Mouse (Mus musculus) stomach, embryonic 15.5 days (tissue): ENCODE measurements at regions not wholly inside any gene's neighbourhood (a gene's known extent, or its start where the extent isn't known, plus 50 kb on each side); places are given as distances from the start of the nearest gene placed in this dataset.

Source experiments
- ATAC-seq: fragments of 200-750 bp; cut with Nextera tagmentation; 2 replicates; pipeline ENCODE4 v1.8.0; 2017; ENCODE audit warnings: low read depth, moderate number of reproducible peaks, moderate TSS enrichment; ENCODE audit not compliant: insufficient read depth, low FRiP score
- H3K27ac ChIP-seq: fragments of 300-500 bp; sonication (generic); 2 replicates; pipeline ENCODE4 v1.5.1; 2015; ENCODE audit warnings: mild to moderate bottlenecking, inconsistent platforms
- H3K27me3 ChIP-seq: fragments of 300-500 bp; sonication (generic); replicated peaks from 2 replicates; pipeline ENCODE4 v1.6.1; 2015; ENCODE audit warnings: inconsistent platforms
- H3K36me3 ChIP-seq: fragments of 300-500 bp; sonication (generic); 2 replicates; pipeline ENCODE4 v1.6.1; 2015; ENCODE audit warnings: inconsistent platforms
- H3K4me1 ChIP-seq: fragments of 300-500 bp; sonication (generic); 2 replicates; pipeline ENCODE4 v1.6.1; 2015; ENCODE audit warnings: inconsistent platforms
- H3K4me2 ChIP-seq: fragments of 300-500 bp; sonication (generic); 2 replicates; pipeline ENCODE4 v1.6.1; 2015; ENCODE audit warnings: mild to moderate bottlenecking, inconsistent platforms
- H3K4me3 ChIP-seq: fragments of 300-500 bp; sonication (generic); replicated peaks from 2 replicates; pipeline ENCODE4 v1.5.1; 2015; ENCODE audit warnings: inconsistent platforms
- H3K9ac ChIP-seq: fragments of 300-500 bp; sonication (generic); 2 replicates; pipeline ENCODE4 v1.6.1; 2015; ENCODE audit warnings: inconsistent platforms
- H3K9me3 ChIP-seq: fragments of 300-500 bp; sonication (generic); 2 replicates; pipeline ENCODE4 v1.6.1; 2016; ENCODE audit warnings: inconsistent platforms
- WGBS: fragments of 180-500 bp; shearing (Covaris S2); methylation state at CpG from one replicate; pipeline ENCODE4 v1.1.7; 2015; 5-methylcytosine and 5-hydroxymethylcytosine counted together

GRCm38 (mm10) chr11:71527691-71528090 lies 222.0 kb upstream of the Wscd1 start:
- Histone ChIP-seq H3K9me3 (no peaks in the 10 kb centered on the region), H3K36me3 (no peaks in the 10 kb centered on the region), H3K27ac (no peak overlapping the region), H3K4me1 (no peaks in the 10 kb centered on the region), H3K9ac (no peak overlapping the region), H3K27me3 (no peaks in the 10 kb centered on the region), H3K4me2 (no peak overlapping the region), H3K4me3 (no peak overlapping the region)
- ATAC-seq = no peak
- WGBS = 70% methylated on average over 2 of the region's 2 CpGs

GRCm38 (mm10) chr11:71528588-71528987 lies 221.1 kb upstream of the Wscd1 start:
- H3K4me3 ChIP-seq = no peak overlapping the region
- no peaks in the 10 kb centered on the region for H3K36me3 ChIP-seq
- no peaks in the 10 kb centered on the region for H3K27me3 ChIP-seq
- no peak overlapping the region for H3K9ac ChIP-seq
- H3K27ac ChIP-seq = no peak overlapping the region
- no peaks in the 10 kb centered on the region for H3K4me1 ChIP-seq
- ATAC-seq = no peak
- no peak overlapping the region for H3K4me2 ChIP-seq
- H3K9me3 ChIP-seq = no peaks in the 10 kb centered on the region
- 69% methylated on average over 4 of the region's 4 CpGs for WGBS

DNA sequence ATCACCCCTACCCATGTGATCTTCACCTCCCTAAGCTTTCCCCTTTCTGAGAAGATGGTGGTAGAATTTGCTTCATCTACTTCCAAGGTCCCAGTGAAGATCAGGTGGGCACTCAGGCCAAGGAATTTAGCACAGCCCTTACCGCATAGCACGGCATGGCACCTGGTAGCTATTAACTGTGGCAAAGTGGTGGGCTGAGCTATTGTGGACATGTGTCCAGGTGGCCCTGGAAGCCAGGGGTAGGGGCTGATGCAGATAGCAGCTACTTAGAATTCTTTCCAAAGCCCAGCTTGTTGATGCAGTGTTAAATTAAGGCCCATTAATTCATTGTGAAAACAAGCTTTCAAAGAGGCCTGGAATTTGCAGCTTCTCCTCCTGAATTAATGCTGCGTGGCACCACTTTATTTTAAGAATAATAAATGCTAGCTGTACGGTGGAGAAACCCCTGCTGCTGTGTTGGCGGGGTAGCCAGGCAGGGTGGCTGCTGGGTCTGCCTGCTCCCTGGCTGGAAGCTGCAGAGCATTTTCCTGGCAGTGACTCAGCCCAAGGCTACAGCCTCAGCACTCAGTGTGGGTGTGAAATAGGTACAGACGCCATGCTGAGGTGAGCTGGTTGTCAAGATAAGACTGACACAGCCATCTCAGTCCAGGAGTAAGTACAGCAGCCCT lies 208.4 kb upstream of the Wscd1 start:
- Histone ChIP-seq H3K4me3 (no peak overlapping the region), H3K4me2 (no peak overlapping the region), H3K27me3 (no peaks in the 10 kb centered on the region), H3K27ac (no peak overlapping the region), H3K9ac (no peak overlapping the region), H3K36me3 (no peaks in the 10 kb centered on the region), H3K4me1 (no peaks in the 10 kb centered on the region), H3K9me3 (no peaks in the 10 kb centered on the region)
- ATAC-seq = no peak
- WGBS = 45% methylated on average over 6 of the region's 6 CpGs

GRCm38 (mm10) chr11:71557412-71557811 lies 192.3 kb upstream of the Wscd1 start:
- Histone ChIP-seq H3K4me1 (no peaks in the 10 kb centered on the region), H3K4me3 (no peak overlapping the region), H3K4me2 (no peak overlapping the region), H3K36me3 (no peaks in the 10 kb centered on the region), H3K9ac (no peak overlapping the region), H3K27ac (no peak overlapping the region), H3K9me3 (no peaks in the 10 kb centered on the region), H3K27me3 (no peaks in the 10 kb centered on the region)
- no peak for ATAC-seq
- WGBS = 83% methylated on average over 3 of the region's 3 CpGs

DNA sequence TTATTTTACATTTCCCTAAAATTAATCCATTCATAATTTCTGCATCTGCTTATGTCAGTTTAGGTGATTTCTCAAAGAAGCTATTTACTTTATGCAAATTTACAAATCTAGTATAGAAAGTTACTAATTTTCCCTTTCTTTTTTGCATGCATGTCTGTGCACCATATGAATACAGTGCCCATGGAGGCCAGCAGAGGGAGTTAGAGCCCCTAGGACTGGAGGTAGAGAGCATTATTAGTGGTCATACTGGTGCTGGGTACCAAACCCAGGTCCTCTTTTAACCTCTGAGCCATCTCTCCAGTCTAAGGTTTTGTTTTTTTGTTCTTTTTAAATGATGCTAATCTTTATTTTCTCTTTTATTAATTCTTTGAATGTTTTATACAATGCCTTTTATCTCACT lies 184.9 kb upstream of the Wscd1 start:
- Histone ChIP-seq H3K9ac (no peak overlapping the region), H3K36me3 (no peaks in the 10 kb centered on the region), H3K4me3 (no peak overlapping the region), H3K4me1 (no peaks in the 10 kb centered on the region), H3K27me3 (no peaks in the 10 kb centered on the region), H3K27ac (no peak overlapping the region), H3K9me3 (no peaks in the 10 kb centered on the region), H3K4me2 (no peak overlapping the region)
- ATAC-seq = no peak

- no peak for ATAC-seq
- H3K36me3 ChIP-seq = no peaks in the 10 kb centered on the region
- WGBS = 67% methylated on average over 5 of the region's 5 CpGs
Measured at GRCm38 (mm10) chr11:71576801-71577200, 172.9 kb upstream of the Wscd1 start.

GRCm38 (mm10) chr11:71581775-71582174 lies 167.9 kb upstream of the Wscd1 start:
- Histone ChIP-seq H3K4me3 (no peak overlapping the region), H3K27me3 (no peaks in the 10 kb centered on the region), H3K4me2 (no peak overlapping the region), H3K36me3 (no peaks in the 10 kb centered on the region), H3K4me1 (no peaks in the 10 kb centered on the region), H3K9ac (no peak overlapping the region), H3K27ac (no peak overlapping the region), H3K9me3 (no peaks in the 10 kb centered on the region)
- no peak for ATAC-seq
- 69% methylated on average over 2 of the region's 2 CpGs for WGBS

More at GRCm38 (mm10) chr11:71576801-71577200, 172.9 kb upstream of the Wscd1 start:
- no peak overlapping the region for H3K4me3 ChIP-seq
- no peaks in the 10 kb centered on the region for H3K4me1 ChIP-seq
- H3K9me3 ChIP-seq = no peaks in the 10 kb centered on the region
- H3K9ac ChIP-seq = no peak overlapping the region
- H3K27me3 ChIP-seq = no peaks in the 10 kb centered on the region
- H3K4me2 ChIP-seq = no peak overlapping the region
- no peak overlapping the region for H3K27ac ChIP-seq

GRCm38 (mm10) chr11:71591014-71591413 lies 158.7 kb upstream of the Wscd1 start:
- WGBS = 86% methylated on average over 6 of the region's 6 CpGs
- no peak for ATAC-seq
- no peaks in the 10 kb centered on the region for H3K36me3 ChIP-seq

DNA sequence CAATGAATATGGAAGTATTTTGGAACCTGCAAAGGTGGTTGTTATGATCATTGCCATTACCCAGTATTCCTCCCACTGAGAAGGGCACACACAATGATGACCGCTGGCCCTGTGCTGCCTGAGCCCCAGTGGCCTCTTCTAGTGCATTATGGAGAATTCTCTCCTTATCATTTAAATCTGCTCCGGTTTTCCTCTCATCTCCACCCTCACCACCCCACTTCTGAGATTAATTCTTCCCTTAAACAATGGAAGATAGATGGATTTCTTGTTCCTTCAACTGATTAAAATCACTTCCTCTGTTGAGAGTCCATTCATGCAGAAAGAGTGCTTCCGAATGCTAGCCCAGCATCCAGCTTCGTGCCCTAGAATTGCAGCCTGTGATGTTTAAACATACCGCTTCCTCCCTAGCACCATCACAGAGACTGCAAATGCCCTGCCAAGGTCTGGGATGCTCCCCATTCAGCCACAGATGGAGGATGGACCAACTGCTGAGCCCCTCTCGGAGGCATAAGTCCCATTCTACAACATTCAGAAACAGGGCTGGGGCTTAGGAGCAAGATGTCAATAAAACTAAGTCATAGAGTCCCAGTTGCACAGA lies 155.4 kb upstream of the Wscd1 start:
- Histone ChIP-seq H3K27ac (no peak overlapping the region), H3K4me1 (no peaks in the 10 kb centered on the region), H3K36me3 (no peaks in the 10 kb centered on the region), H3K4me2 (no peak overlapping the region), H3K27me3 (no peaks in the 10 kb centered on the region), H3K9me3 (no peaks in the 10 kb centered on the region), H3K9ac (no peak overlapping the region), H3K4me3 (no peak overlapping the region)
- ATAC-seq = no peak
- WGBS = 74% methylated on average over 6 of the region's 6 CpGs

More at GRCm38 (mm10) chr11:71591014-71591413, 158.7 kb upstream of the Wscd1 start:
- H3K27ac ChIP-seq = no peak overlapping the region
- H3K4me3 ChIP-seq = no peak overlapping the region
- no peaks in the 10 kb centered on the region for H3K9me3 ChIP-seq
- H3K27me3 ChIP-seq = no peaks in the 10 kb centered on the region
- no peaks in the 10 kb centered on the region for H3K4me1 ChIP-seq
- no peak overlapping the region for H3K4me2 ChIP-seq
- no peak overlapping the region for H3K9ac ChIP-seq

- WGBS = 92% methylated on average over 1 of the region's 1 CpGs
- no peaks in the 10 kb centered on the region for H3K36me3 ChIP-seq
- H3K27ac ChIP-seq = no peak overlapping the region
- no peaks in the 10 kb centered on the region for H3K27me3 ChIP-seq
- no peaks in the 10 kb centered on the region for H3K9me3 ChIP-seq
- no peaks in the 10 kb centered on the region for H3K4me1 ChIP-seq
- H3K9ac ChIP-seq = no peak overlapping the region
- H3K4me2 ChIP-seq = no peak overlapping the region
- no peak for ATAC-seq
- no peak overlapping the region for H3K4me3 ChIP-seq
Measured at GRCm38 (mm10) chr11:71597709-71598108, 152.0 kb upstream of the Wscd1 start.

GRCm38 (mm10) chr11:71610782-71611181 lies 138.9 kb upstream of the Wscd1 start:
- no peak overlapping the region for H3K27ac ChIP-seq
- no peak overlapping the region for H3K4me2 ChIP-seq
- H3K27me3 ChIP-seq = no peaks in the 10 kb centered on the region
- WGBS = 76% methylated on average over 9 of the region's 9 CpGs
- H3K9me3 ChIP-seq = no peaks in the 10 kb centered on the region
- no peak overlapping the region for H3K4me3 ChIP-seq
- H3K9ac ChIP-seq = no peak overlapping the region
- H3K36me3 ChIP-seq = no peaks in the 10 kb centered on the region
- H3K4me1 ChIP-seq = no peaks in the 10 kb centered on the region
- no peak for ATAC-seq

- H3K36me3 ChIP-seq = no peaks in the 10 kb centered on the region
- H3K9ac ChIP-seq = no peak overlapping the region
- H3K9me3 ChIP-seq = no peaks in the 10 kb centered on the region
- ATAC-seq = no peak
- H3K4me3 ChIP-seq = no peak overlapping the region
- 75% methylated on average over 5 of the region's 5 CpGs for WGBS
- no peaks in the 10 kb centered on the region for H3K27me3 ChIP-seq
- H3K27ac ChIP-seq = no peak overlapping the region
- no peaks in the 10 kb centered on the region for H3K4me1 ChIP-seq
- H3K4me2 ChIP-seq = no peak overlapping the region
Measured at GRCm38 (mm10) chr11:71615526-71615925, 134.2 kb upstream of the Wscd1 start.
